Mouse (Mus musculus) ES-E14 (cell line): Measurements from ENCODE around the gene E030018B13Rik. TPM values are rescaled to one million over a fixed set of nuclear protein-coding genes. Genes with fewer than 3 reads are reported as not detected.

Source experiments
- DNase-seq: peaks from one replicate; pipeline ENCODE4 v3.0.0-alpha.2; 2013; ENCODE audit warnings: low read depth, low spot score
- H3K27ac ChIP-seq: 2 replicates; pipeline ENCODE4 v1.5.1; 2012; ENCODE audit warnings: low read depth, mild to moderate bottlenecking, low read length, moderate library complexity, mixed read lengths; ENCODE audit not compliant: poor library complexity, insufficient read depth, severe bottlenecking
- H3K36me3 ChIP-seq: 2 replicates; pipeline ENCODE4 v1.6.1; 2012; ENCODE audit warnings: mild to moderate bottlenecking, low read length, moderate library complexity, mixed read lengths; ENCODE audit not compliant: control insufficient read depth, poor library complexity, insufficient read depth, severe bottlenecking
- H3K4me1 ChIP-seq, 2 experiments: fragments of 150-350 bp in 1 of 2; sonication (generic) in 1 of 2; 2 replicates each; pipeline ENCODE4 v1.6.1; 2012; ENCODE audit warnings: low read length in 2 of 2, mild to moderate bottlenecking in 1 of 2, mixed read lengths in 1 of 2; ENCODE audit not compliant: control insufficient read depth in 2 of 2, insufficient read depth in 2 of 2, poor library complexity in 1 of 2
- H3K4me3 ChIP-seq, 2 experiments: fragments of 150-350 bp in 1 of 2; sonication (generic) in 1 of 2; 2 replicates each; pipeline ENCODE4 v1.5.1; 2012; ENCODE audit warnings: low read length in 2 of 2, low read depth in 1 of 2, mild to moderate bottlenecking in 1 of 2, mixed read lengths in 1 of 2; ENCODE audit not compliant: insufficient read depth in 1 of 2, poor library complexity in 1 of 2, severe bottlenecking in 1 of 2
- H3K9ac ChIP-seq: 2 replicates; pipeline ENCODE4 v1.6.1; 2012; ENCODE audit warnings: low read depth, mild to moderate bottlenecking, low read length, mixed read lengths; ENCODE audit not compliant: poor library complexity, insufficient read depth, severe bottlenecking
- H3K9me3 ChIP-seq: fragments of 150-350 bp; sonication (generic); 2 replicates; pipeline ENCODE4 v1.6.1; 2012; ENCODE audit warnings: low read depth, mild to moderate bottlenecking, low read length; ENCODE audit not compliant: control insufficient read depth, insufficient read depth
- CHD2 ChIP-seq: IDR thresholded peaks from 2 replicates; pipeline ENCODE4 v1.6.1; 2014; ENCODE audit warnings: mild to moderate bottlenecking, low read depth, low read length, inconsistent platforms
- HCFC1 ChIP-seq: IDR thresholded peaks from 2 replicates; pipeline ENCODE4 v1.6.1; 2012; ENCODE audit warnings: low read length, inconsistent platforms, borderline replicate concordance; ENCODE audit not compliant: insufficient read depth
- MAFK ChIP-seq: IDR thresholded peaks from 2 replicates; pipeline ENCODE4 v1.6.1; 2014; ENCODE audit warnings: mild to moderate bottlenecking, low read depth, low read length, inconsistent platforms; ENCODE audit not compliant: insufficient read depth
- ZC3H11A ChIP-seq: IDR thresholded peaks from 2 replicates; pipeline ENCODE4 v1.6.1; 2012; ENCODE audit warnings: low read depth, mild to moderate bottlenecking, inconsistent platforms, low read length, borderline replicate concordance
- ZNF384 ChIP-seq: IDR thresholded peaks from 2 replicates; pipeline ENCODE4 v1.6.1; 2012; ENCODE audit warnings: low read depth, low read length, inconsistent platforms
- in situ Hi-C, 2 experiments: fragments of 600-800 bp; cut with MboI; formaldehyde crosslinking; loops; one replicate each; pipeline ENCODE4 v1.15.1; 2025; ENCODE audit warnings: low sequenced_read_pairs in 2 of 2, inconsistent platforms in 1 of 2; ENCODE audit not compliant: unreplicated experiment in 2 of 2
- total RNA-seq: library from RNA; depleted of rRNA; stranded (reverse); fragments of 300-350 nt; gene quantifications from 2 replicates; pipeline ENCODE4 v1.2.3, GENCODE M21; 2012

The E030018B13Rik gene
- total RNA-seq, 1 experiment: not detected

DNA sequence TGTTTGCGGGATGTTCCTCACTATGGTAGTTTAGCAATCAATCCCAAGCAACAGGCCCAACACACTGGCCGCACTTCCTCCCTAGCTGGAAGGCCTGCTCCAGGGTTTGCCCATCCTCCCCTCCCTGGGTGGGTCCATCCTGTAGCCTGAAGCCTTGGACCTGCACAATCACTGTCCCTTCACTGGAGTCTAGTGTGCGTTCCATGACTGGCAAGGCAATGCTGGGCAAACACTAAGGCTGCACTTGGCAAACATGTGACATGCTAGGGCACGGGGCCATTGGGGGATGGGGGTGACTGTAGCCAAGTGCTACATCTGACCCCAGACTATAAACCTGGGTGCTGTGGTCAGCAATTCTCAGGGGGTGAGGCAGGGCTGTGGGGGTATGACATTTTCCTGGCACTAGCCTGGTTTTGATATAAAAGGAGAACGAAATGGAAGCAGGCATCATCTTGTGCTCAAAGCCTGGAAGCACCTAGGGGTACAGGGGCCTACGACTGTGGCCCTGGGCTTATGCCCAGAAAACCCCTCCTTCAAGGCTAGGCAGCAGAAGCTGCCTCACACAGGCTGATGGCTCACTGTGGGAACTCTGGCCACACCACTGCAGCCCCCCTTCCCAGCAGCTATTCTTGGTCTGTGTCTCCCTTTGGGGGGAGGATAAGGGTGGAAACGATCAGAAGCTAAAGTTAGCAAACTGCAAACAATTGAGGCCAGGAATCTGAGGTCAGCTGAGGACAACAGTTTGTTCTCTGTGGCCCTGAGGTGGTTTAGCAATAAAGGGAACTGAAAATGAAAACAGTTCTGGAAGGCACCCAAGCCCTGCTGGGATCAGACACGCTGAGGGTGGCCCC lies 5.0 kb upstream of the E030018B13Rik start:
- Histone ChIP-seq H3K27ac (peak overlapping the region; percentile 40), H3K4me1 (peaks cover 12 to 54% of the 10 kb centered on the region in 2 experiments), H3K9ac (0 out of 2 replicates have a peak overlapping the region, but pooled peaks have one; percentile 10), H3K9me3 (no peaks in the 10 kb centered on the region), H3K4me3 (no peak overlapping the region), H3K36me3 (no peaks in the 10 kb centered on the region; the same call in 1 of the 2 replicates)
- DNase-seq: no peak
- TF ChIP-seq ZNF384 (no peak), ZC3H11A (no peak), CHD2 (no peak), HCFC1 (no peak), MAFK (no peak)
- in situ Hi-C loops: no loop called here

DNA sequence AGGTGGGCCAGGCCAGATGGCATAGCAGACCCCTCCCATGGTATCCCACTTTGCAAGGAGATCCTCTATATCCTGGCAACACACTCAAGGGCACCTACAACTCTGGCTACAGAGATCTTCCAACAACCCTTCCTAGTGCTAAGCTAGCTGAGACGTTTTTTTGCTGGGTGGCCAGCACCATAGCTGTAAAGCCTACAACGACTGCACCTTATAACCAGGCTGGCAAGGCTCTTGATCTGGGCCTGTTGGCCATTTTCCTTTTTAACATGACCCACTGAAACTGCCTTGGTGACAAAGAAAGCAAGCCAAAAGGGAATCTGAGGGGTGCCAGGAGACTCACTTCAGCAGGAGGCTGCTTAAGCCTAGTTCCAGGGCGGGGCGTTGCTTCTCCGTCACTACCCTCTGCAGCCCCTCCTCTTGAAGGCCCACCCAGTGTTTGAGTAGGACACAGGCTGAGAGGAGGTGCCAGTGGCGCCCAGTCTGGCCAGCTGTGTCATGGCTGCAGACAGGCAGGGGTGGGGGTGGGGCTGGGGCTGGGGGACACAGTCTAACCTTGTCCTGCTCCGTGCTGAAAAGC lies 4.3 kb upstream of the E030018B13Rik start:
- no peaks in the 10 kb centered on the region for H3K9me3 ChIP-seq
- H3K4me3 ChIP-seq: no peak overlapping the region
- DNase-seq: no peak
- H3K4me1 ChIP-seq: peaks cover 12 to 54% of the 10 kb centered on the region in 2 experiments
- TF ChIP-seq HCFC1: no peak
- TF ChIP-seq ZC3H11A: no peak
- TF ChIP-seq MAFK: no peak
- no peak for TF ChIP-seq ZNF384
- no peak for TF ChIP-seq CHD2
- H3K9ac ChIP-seq: peak overlapping the region; percentile 4; the same call in 1 of the 2 replicates
- H3K36me3 ChIP-seq: no peaks in the 10 kb centered on the region; the same call in 1 of the 2 replicates
- in situ Hi-C loops: no loop called here
- H3K27ac ChIP-seq: peak overlapping the region; percentile 72

DNA sequence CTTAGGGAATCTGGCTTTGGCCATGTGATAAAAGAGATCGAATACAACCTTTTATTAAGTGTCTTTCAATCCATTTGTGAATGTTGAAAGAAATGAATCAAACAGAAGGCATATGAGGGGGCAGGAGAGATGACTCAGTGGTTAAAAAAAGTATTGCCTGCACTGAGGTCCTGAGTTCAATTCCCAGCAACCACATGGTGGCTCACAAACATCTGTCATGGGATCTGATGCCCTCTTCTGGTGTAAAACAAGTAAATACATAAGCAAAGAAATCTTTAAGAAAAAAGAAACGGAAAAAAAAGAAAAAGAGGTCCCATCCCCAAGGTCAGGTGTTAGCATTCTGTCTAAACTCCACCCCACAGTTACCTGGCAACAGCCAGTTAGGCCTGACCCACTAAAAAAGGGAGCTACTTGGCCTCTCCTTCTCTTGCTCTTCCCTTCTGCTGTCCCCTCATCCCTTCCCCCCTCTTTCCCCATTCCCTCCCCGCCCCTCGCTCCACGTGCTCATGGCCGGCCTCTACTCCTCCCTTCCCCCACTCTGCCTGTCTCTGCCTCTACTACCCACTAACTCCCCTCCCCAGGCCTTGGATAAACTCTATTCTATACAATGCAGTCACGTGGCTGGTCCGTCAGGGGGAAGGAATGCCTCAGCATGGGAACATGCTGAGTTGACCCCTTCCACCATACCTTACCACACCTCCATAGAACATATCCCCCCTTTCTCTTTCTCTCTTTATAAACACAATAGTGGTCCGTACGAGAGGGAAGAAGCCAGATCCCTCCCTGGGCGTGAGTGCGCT lies 3.5 kb upstream of the E030018B13Rik start:
- Histone ChIP-seq H3K9me3 (no peaks in the 10 kb centered on the region), H3K27ac (peak overlapping the region; percentile 77), H3K4me1 (peaks cover 12 to 51% of the 10 kb centered on the region in 2 experiments), H3K4me3 (peak overlapping the region in 1 of 2 experiments; percentile 22; a peak in 1 of 4 replicates), H3K36me3 (no peaks in the 10 kb centered on the region; the same call in 1 of the 2 replicates), H3K9ac (peak overlapping the region; percentile 28; the same call in 1 of the 2 replicates)
- in situ Hi-C loops: no loop called here
- TF ChIP-seq ZNF384 (peak; percentile 39; the same call in 1 of the 2 replicates), CHD2 (no peak)
- DNase-seq: no peak

DNA sequence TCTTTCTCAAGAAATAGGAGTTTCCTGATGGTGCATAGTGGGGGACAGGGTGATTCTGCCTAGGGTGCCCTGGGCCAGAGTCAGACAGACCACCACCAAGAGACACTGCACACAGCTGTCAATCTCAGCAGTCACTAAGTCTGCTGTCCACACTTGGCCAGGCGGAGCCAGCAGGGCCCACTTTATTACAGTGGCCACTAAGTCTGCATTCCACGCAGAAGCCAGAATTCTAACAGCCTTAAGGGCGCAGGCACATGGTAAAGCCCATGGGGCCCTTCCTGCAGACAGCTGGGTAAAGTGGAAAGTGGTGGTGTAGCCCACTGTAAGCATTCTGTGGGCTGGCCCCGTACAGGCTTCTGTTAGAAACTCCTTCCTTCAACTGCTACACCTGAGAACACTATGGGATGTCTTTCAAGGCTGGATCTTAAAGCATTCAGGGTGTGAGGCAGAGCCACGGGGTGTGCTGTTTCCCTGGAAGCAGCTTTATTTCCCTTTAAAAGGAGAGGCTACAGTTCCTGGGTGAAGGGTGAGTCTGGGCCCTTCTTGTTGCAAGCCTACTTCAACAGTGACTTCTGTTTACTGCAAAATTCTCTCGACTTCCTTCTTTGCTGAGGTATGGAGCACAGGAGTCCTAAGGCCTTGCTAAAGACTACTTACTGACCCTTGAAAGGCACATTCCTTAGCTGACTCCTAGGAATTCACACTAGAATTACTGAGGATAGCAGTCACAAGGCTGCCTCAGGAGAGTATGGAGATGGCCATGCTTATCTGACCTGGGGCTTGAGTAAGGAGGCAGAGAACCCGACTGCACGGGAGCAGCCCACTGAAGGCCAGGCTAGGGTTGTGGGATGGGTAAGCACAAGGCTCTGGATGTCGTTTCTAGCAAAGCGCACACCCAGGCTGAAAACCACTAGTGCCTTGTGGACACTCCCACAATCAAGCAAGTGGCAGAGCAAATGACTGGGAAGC lies 2.6 kb upstream of the E030018B13Rik start:
- H3K27ac ChIP-seq: peak overlapping the region; percentile 77

More for the DNA sequence above, 2.6 kb upstream of the E030018B13Rik start:
- Histone ChIP-seq H3K4me3 (peak overlapping the region in 1 of 2 experiments; percentile 22; a peak in 1 of 4 replicates), H3K9ac (peak overlapping the region; percentile 28; the same call in 1 of the 2 replicates), H3K36me3 (no peaks in the 10 kb centered on the region; the same call in 1 of the 2 replicates), H3K4me1 (peaks cover 10 to 51% of the 10 kb centered on the region in 2 experiments), H3K9me3 (no peaks in the 10 kb centered on the region)
- DNase-seq: no peak
- in situ Hi-C loops: no loop called here
- TF ChIP-seq ZC3H11A (no peak), ZNF384 (no peak), CHD2 (no peak), MAFK (no peak), HCFC1 (no peak)
